Mouse (Mus musculus) lung, postnatal 0 days (tissue): ENCODE data around the gene Tnr. TPM values are rescaled to one million over a fixed set of nuclear protein-coding genes. Genes with fewer than 3 reads are reported as not detected.

Experiments
- ATAC-seq: fragments of 200-750 bp; cut with Nextera tagmentation; 2 replicates; pipeline ENCODE4 v1.8.0; 2017; ENCODE audit warnings: moderate library complexity
- DNase-seq: peaks from one replicate; pipeline ENCODE4 v3.0.0-alpha.2; 2016; ENCODE audit warnings: low spot score
- H3K27ac ChIP-seq: fragments of 300-500 bp; sonication (generic); 2 replicates; pipeline ENCODE4 v1.5.1; 2014; ENCODE audit warnings: antibody characterized with exemption, mild to moderate bottlenecking, low read length, mixed read lengths
- H3K27me3 ChIP-seq: fragments of 300-500 bp; sonication (generic); replicated peaks from 2 replicates; pipeline ENCODE4 v1.6.1; 2014; ENCODE audit warnings: low read length, mixed read lengths; ENCODE audit not compliant: insufficient read depth
- H3K36me3 ChIP-seq: fragments of 300-500 bp; sonication (generic); 2 replicates; pipeline ENCODE4 v1.6.1; 2014; ENCODE audit warnings: low read length, mixed read lengths; ENCODE audit not compliant: insufficient read depth
- H3K4me1 ChIP-seq: fragments of 300-500 bp; sonication (generic); 2 replicates; pipeline ENCODE4 v1.6.1; 2014; ENCODE audit warnings: antibody characterized with exemption, low read depth, low read length, mixed read lengths; ENCODE audit not compliant: insufficient read depth
- H3K4me2 ChIP-seq: fragments of 300-500 bp; sonication (generic); replicated peaks from 2 replicates; pipeline ENCODE4 v1.6.1; 2014; ENCODE audit warnings: low read depth, mild to moderate bottlenecking, low read length, moderate library complexity, mixed read lengths
- H3K4me3 ChIP-seq: fragments of 300-500 bp; sonication (generic); 2 replicates; pipeline ENCODE4 v1.5.1; 2014; ENCODE audit warnings: low read depth, low read length
- H3K9ac ChIP-seq: fragments of 300-500 bp; sonication (generic); replicated peaks from 2 replicates; pipeline ENCODE4 v1.6.1; 2014; ENCODE audit warnings: low read depth, mild to moderate bottlenecking
- H3K9me3 ChIP-seq: fragments of 300-500 bp; sonication (generic); 2 replicates; pipeline ENCODE4 v1.6.1; 2016; ENCODE audit warnings: low read length, mixed read lengths
- CTCF ChIP-seq: IDR thresholded peaks from 2 replicates; pipeline ENCODE4 v1.5.1; 2016; ENCODE audit warnings: antibody characterized with exemption, mild to moderate bottlenecking
- EP300 ChIP-seq: IDR thresholded peaks from 2 replicates; pipeline ENCODE4 v1.6.1; 2016; ENCODE audit warnings: antibody characterized with exemption, mild to moderate bottlenecking, control low read depth
- WGBS: fragments of 180-500 bp; shearing (Covaris S2); extraction: QIAGEN DNeasy Blood & Tissue Kit; methylation state at CpG from one replicate; pipeline ENCODE4 v1.1.7; 2014; 5-methylcytosine and 5-hydroxymethylcytosine counted together
- polyA plus RNA-seq: library from polyadenylated mRNA; unstranded; fragments of >200 nt; fragmentation: Nextera tagmentation; extraction: Ambion mirVana; gene quantifications from 2 replicates; pipeline ENCODE4 v1.2.1, GENCODE M21; 2015

The Tnr gene
- polyA plus RNA-seq, 1 experiment from 2014 or later, result not detected

GRCm38 (mm10) chr1:159812820-159813411 lies 289.3 kb downstream of the Tnr start:
- DNase-seq (peak; percentile 76), ATAC-seq (peak; percentile 88)
- no peaks in the 10 kb centered on the region for H3K36me3 ChIP-seq
- H3K9me3 ChIP-seq, result no peaks in the 10 kb centered on the region
- TF ChIP-seq EP300 (no peak), CTCF (no peak)
- no peak overlapping the region for H3K27ac ChIP-seq
- H3K4me1 ChIP-seq, result no peaks in the 10 kb centered on the region; the same call in 1 of the 2 replicates
- H3K4me2 ChIP-seq, result peak overlapping the region; percentile 17; the same call in 1 of the 2 replicates
- WGBS, result 5% methylated on average over 7 of the region's 8 CpGs
- no peak overlapping the region for H3K9ac ChIP-seq
- H3K4me3 ChIP-seq, result no peak overlapping the region
- H3K27me3 ChIP-seq, result no peaks in the 10 kb centered on the region

DNA sequence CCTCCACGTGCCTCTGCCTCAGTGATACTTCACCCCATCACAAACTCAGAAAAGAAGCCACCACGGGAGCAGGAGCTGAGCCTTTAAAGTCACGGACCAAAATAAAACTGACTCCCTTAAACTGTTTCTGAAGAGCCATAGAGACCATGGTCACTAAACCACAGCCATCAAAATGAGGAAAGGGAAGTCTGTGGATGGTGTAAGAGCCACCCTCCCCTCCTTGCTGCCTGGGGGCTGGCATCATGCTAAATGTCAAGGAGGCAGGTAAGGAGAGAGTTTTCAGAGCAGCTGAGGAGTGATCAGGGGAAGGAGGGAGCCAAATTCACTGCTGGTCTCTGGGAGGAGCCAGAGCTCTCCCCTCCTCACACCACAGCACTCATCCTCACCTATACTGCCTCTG lies 290.8 kb downstream of the Tnr start:
- H3K9me3 ChIP-seq, result no peaks in the 10 kb centered on the region
- no peak overlapping the region for H3K4me3 ChIP-seq
- no peak overlapping the region for H3K4me2 ChIP-seq
- DNase-seq, result no peak
- no peaks in the 10 kb centered on the region for H3K36me3 ChIP-seq
- no peak overlapping the region for H3K9ac ChIP-seq
- no peak for ATAC-seq
- no peaks in the 10 kb centered on the region for H3K27me3 ChIP-seq
- no peak for TF ChIP-seq CTCF
- TF ChIP-seq EP300, result no peak
- H3K27ac ChIP-seq, result no peak overlapping the region
- 50% methylated on average over 3 of the region's 3 CpGs for WGBS
- H3K4me1 ChIP-seq, result no peaks in the 10 kb centered on the region; the same call in 1 of the 2 replicates

DNA sequence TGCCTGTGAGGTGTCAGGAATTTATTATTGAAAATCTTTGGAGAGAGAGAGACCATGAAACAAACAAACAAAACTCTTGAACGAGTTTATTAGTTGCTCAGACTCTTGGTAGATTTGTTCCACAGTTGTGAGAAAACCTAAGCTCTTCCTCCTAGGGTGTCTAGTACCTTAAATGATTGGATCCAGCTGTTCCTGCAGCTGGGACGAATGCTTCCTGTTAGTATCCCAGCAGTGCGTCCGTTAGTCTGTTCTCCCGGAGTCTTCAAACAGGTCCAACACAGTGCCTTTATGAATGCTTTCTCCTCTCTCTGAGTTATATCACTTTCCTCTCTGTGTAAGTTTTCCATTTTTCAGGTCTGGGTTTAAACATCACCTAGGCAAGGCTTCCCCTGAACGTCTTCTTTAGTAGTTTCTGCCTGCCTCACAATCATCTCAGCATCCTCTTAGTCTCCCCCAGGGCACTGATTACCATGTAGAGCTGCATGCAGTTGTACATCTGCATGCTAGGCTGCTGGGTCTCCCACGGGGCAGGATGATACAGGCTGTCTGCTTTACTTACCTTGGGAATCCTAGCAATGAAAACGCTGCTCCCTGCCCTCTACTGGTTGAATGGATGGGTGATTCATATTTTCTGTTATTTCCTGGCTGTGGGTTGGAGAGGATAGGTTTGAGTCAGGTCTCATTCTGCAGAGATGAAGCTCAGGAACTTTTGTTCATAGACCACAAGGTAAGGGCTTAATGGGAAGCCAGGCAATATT lies 293.2 kb downstream of the Tnr start:
- no peaks in the 10 kb centered on the region for H3K36me3 ChIP-seq
- 32% methylated on average over 8 of the region's 8 CpGs for WGBS
- TF ChIP-seq CTCF (peak; percentile 19; the same call in 1 of the 2 replicates), EP300 (no peak)

DNA sequence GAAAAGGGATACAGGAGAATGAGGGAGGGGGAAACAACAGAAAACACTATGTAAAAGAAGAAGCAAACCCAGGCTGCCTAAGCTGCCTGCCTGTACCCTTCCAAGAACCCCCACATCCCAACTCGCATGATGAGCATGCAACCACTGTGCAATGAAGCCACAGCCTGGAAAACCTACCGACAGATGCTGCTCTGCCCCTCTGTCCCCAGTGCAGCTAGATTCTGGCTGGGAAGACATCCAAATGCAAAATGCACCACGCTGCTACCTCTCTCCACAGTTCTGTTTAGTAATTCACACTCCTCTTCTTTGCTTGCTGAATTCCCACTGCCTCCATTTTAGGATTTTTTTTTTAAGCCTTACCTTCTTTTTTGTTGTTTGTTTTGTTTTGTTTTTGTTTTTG lies 295.9 kb downstream of the Tnr start:
- Histone ChIP-seq H3K27ac (no peak overlapping the region), H3K4me2 (no peak overlapping the region), H3K4me3 (no peak overlapping the region), H3K4me1 (no peaks in the 10 kb centered on the region), H3K36me3 (no peaks in the 10 kb centered on the region), H3K9me3 (no peaks in the 10 kb centered on the region), H3K27me3 (no peaks in the 10 kb centered on the region), H3K9ac (no peak overlapping the region)
- no peak for ATAC-seq
- no peak for TF ChIP-seq CTCF
- no peak for TF ChIP-seq EP300
- DNase-seq, result no peak
- 42% methylated on average over 3 of the region's 3 CpGs for WGBS

More for the DNA sequence above, 293.2 kb downstream of the Tnr start:
- no peak for ATAC-seq
- Histone ChIP-seq H3K4me1 (no peaks in the 10 kb centered on the region; the same call in 1 of the 2 replicates), H3K9me3 (no peaks in the 10 kb centered on the region), H3K4me3 (no peak overlapping the region), H3K9ac (no peak overlapping the region), H3K27me3 (no peaks in the 10 kb centered on the region), H3K27ac (no peak overlapping the region), H3K4me2 (no peak overlapping the region)
- DNase-seq, result no peak

- H3K4me1 ChIP-seq, result no peaks in the 10 kb centered on the region
- ATAC-seq, result no peak
Measured at GRCm38 (mm10) chr1:159822416-159822815, 298.8 kb downstream of the Tnr start.

DNA sequence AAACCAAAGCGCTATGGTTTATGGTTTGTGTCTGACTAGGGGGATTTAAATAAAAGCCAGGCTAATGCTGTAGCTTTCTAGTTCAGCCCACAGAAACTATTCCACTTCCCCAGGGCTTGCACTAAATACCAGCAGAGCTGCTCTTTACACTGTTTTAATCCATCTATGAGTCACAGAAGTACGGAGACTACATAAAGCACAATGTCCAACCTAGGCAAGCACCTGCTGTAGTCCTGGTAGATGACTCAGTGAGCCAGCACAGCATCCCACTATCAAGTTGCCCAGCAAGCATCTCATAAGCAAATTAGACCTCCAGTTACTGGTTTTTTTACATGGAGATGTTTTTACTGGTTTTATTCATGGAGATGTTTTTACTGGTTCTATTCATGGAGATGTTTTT lies 305.0 kb downstream of the Tnr start:
- H3K27me3 ChIP-seq, result no peaks in the 10 kb centered on the region
- DNase-seq (no peak), ATAC-seq (no peak)
- no peaks in the 10 kb centered on the region for H3K4me1 ChIP-seq
- 80% methylated on average over 2 of the region's 2 CpGs for WGBS
- no peak overlapping the region for H3K4me2 ChIP-seq
- TF ChIP-seq CTCF (no peak), EP300 (no peak)
- no peaks in the 10 kb centered on the region for H3K9me3 ChIP-seq
- H3K9ac ChIP-seq, result no peak overlapping the region
- no peak overlapping the region for H3K4me3 ChIP-seq
- no peaks in the 10 kb centered on the region for H3K36me3 ChIP-seq
- H3K27ac ChIP-seq, result no peak overlapping the region

More at GRCm38 (mm10) chr1:159822416-159822815, 298.8 kb downstream of the Tnr start:
- Histone ChIP-seq H3K27me3 (no peaks in the 10 kb centered on the region), H3K36me3 (no peaks in the 10 kb centered on the region), H3K9ac (no peak overlapping the region), H3K9me3 (no peaks in the 10 kb centered on the region), H3K4me2 (no peak overlapping the region), H3K4me3 (no peak overlapping the region), H3K27ac (no peak overlapping the region)
- TF ChIP-seq CTCF, result no peak
- TF ChIP-seq EP300, result no peak
- no peak for DNase-seq
- 48% methylated on average over 2 of the region's 2 CpGs for WGBS
